Mouse (Mus musculus): ENCODE measurements around the gene Ugt2b35. TPM values are rescaled to one million over a fixed set of nuclear protein-coding genes. Genes with fewer than 3 reads are reported as not detected.
"Not testable (repeated sequence)": the region's sequence is repeated elsewhere in the genome, so short reads cannot be mapped to it uniquely, and the experiment has no call there.

Gene Ugt2b35
- total RNA-seq (2022) = under 1 TPM in 1 of 4 experiments, not detected in 3; 0.08 TPM

DNA sequence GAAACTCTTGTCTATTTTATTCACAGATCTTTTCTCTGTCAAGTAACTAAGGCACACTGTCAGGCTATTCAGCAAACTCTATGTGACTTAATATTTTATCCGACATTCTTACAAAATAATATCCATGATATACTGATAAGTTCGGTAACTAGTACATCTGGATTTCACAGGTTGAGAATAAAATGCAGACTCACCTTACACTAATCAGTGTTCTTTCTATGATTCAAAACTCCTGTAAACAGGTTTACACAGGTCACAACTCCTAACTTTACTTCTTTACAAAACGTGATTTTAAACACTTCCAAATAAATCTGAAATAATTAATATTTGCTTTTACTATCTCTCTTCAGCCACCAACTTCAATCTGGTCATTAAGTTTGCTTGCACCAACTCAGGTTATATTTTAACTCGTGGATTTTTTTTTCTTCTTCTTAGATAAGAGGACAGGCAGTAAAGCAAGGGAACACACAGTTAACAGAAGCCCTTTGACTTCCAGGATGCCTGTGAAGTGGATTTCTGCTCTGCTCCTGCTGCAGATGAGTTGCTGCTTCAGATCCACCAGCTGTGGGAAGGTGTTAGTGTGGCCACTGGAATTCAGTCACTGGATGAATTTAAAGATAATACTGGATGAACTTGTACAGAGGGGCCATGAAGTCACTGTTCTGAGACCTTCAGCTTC lies at the start of gene Ugt2b35:
Gene Ugt2b35, plus strand, starts transcription at position 466 of the 679 bp plus-strand sequence.
- no peak for DNase-seq

DNA sequence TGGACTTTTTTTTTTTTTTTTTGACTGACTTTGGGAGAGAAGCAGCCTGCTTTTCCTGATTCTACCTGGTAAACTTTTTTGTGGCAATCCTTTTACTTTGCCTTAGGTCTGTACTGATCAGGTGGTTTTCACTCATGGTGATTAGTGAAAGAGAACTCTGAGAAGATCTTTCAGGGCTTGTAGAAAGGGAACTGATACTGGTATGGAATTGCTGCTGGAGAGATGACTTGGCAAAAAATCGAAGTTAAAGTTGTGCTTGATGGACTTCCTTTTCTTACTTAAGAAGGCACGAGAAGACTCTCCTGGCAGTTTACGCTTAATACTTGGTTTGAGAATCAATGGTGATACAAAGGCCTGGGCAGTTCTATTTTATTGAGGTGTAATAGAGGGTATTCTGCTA lies 40.2 kb upstream of the Ugt2b35 start:
- no peak for DNase-seq

DNA sequence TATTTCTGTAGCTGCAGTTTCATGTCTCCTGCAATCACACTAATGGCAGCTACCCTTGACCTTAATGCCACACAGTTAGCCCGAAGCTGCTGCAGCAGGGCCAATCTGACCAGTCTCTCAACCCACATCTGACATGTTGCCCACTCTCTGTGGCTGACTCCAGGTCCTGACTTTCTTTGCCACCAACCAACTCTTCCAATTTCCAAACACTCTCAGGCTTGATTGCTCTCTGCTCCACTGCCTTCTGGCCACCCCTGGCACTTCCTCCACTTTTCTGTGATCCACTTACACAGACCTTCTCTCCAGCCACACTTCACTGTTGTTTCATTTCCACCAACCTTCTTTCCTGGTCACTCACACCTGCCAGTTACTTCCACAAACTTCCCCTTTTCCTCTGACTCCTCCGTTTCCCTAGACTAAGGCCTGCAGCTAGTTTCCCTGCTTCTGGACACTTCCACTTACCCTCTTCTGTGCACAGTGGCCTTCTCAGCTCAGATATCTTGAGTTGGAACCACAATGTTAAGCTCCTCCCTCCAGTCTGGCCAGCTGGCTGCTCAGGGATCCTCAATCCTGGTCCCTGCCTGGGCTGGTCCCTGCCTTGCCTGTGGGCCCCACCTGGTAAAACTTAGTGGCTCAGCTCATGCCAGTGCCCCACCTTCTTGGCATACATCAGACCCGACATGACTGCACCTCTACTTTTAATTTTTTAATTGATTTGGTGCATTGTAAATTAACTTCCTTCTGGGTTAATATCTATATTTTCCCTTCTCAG lies 38.9 kb upstream of the Ugt2b35 start:
- DNase-seq = no peak

DNA sequence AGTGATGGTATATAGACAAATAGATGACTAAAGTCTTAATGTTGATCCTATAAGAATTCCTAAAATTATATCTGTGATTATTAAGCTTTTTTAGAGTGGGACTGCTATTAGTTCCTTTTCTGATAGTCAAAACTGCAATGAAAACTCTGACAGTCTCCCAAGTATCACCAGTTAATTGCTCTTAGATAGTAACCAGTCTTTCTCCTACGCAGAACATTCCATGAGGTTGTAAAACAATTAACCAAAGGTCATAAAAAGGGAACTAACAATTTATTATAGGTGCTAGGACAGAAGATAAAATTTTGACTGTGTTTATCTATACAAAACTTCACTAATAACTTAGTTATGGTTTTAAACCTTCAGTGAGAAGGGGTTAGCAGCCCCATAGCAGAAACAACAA lies 37.8 kb upstream of the Ugt2b35 start:
- not testable (repeated sequence) for DNase-seq

DNA sequence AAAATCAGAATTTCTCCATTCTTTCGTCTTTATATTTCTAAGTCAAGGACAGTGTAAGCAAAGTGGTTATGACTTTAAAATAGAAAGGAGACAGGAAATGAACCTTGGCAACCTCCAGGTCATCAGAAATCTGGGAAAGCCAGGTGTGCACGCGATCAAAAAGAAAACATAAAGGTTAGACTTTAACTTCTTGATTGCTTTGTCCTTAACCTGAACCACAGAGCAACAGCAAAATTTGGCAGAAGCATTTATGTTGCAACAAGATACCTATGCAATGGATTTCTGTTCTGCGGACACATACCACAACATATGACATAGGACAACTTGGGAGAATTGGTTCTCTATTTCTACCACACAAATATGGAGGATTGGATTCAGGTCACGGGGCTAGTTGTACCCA lies 33.4 kb upstream of the Ugt2b35 start:
- not testable (repeated sequence) for DNase-seq

DNA sequence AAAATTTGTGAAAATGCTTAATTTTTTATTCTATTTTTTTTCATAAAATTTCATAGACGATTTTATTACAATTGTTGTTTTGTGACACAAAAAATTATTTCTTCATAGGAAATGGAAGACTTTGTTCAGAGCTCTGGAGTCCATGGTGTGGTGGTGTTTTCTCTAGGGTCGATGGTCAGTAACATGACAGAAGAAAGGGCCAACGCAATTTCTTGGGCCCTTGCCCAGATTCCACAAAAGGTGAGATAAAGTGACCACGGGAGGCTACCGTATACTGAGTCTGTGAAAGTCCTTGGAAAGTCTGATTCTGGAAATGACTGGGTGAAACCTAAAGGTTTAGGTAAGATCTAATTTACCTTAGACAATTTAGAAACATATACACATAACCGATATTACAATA lies 4.1 kb downstream of the Ugt2b35 start:
- no peak for DNase-seq

DNA sequence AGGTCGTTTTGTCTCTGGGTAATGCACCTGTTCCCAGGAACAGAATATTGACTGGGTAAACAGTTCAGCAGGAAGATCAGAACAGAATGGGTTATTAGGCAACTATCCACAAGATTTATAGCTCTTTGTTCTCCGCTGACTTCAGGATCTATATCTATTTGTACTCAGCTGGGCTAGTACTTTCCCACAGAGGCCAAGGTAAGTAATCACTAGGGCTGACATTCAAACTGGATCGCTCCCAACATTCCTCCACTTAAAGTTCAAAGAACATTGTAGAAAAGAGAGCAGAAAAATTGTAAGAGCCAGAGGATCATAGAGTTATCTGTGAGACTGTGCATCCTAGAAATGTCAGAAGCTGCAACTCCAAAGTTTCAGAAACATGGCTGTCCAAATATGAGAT lies 14.8 kb downstream of the Ugt2b35 start:
- DNase-seq = no peak

DNA sequence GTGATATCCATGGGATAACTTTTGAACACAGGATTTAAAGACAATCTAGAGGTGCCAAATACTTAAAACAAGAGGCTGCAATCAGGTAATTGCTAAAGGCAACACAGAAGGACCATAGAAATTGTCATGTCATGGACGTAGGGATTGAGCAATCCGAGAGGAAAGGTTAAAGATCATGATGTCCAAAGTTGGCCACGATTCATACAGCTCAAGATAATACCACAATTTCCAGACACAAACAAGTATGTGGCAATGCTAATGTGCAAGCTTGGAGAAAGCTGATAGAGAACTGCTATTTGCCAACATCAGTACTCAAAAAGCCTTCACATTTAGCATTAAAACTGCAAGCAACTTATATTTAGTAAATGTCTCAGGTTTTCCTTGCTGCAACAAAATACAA lies 26.7 kb downstream of the Ugt2b35 start:
- no peak for DNase-seq

DNA sequence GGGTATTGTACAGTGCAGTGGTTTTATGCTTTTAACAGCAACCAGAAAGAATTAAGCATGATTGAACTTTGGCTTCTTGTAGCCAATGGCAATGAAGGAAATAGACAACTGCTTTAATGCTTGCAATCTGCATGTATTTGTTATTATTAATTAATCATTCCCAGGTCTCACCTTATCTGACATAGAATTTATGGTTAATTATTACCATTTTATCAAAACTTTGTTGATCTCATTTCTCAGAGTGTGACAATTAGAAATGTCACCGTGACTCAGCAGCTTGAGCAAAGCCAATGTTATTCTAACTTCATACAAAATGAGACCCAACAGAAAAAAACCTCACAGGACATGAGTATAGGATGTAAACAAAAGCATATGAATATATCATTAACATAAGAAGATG lies 30.0 kb downstream of the Ugt2b35 start:
- no peak for DNase-seq

Other genes starting within 250 kb of the Ugt2b35 start
- gene Ythdc1, start 196.6 kb upstream of the Ugt2b35 start, total RNA-seq (2022) = 10 to 100 TPM; 42.3 to 66.2 (median 49.1) TPM
- gene Ugt2b34, start 93.9 kb upstream of the Ugt2b35 start, total RNA-seq (2022) = not detected
- under 1 TPM in 1 of 4 experiments, not detected in 3; 0.10 TPM for gene Ugt2b1, start 74.3 kb upstream of the Ugt2b35 start, total RNA-seq (2022)
- under 1 TPM in 2 of 4 experiments, not detected in 2; 0.23 to 0.59 TPM for gene Ugt2b36, start 91.7 kb downstream of the Ugt2b35 start, total RNA-seq (2022)
- gene Ugt2b5, start 139.5 kb downstream of the Ugt2b35 start, total RNA-seq (2022) = under 1 TPM in 2 of 4 experiments, not detected in 2; 0.12 to 0.65 TPM

Measured in adrenal gland, adult 8-10 months (tissue).